Mouse (Mus musculus) CD8-positive naive resting alpha-beta T cell, adult 2 months (primary cell): ENCODE results near the gene Crtap.

Source experiments
- DNase-seq, 2 experiments: peaks; one replicate each; pipeline ENCODE4 v3.0.0; 2022; ENCODE audit warnings: low read depth in 2 of 2, low spot score in 2 of 2

The Crtap gene

GRCm38 (mm10) chr9:114389905-114390748, at the start of gene Crtap:
TSS of gene Crtap (minus strand) at chr9:114390675.
- peak; percentile 23 to 34 for DNase-seq

GRCm38 (mm10) chr9:114435668-114436067, 45.2 kb upstream of the Crtap start:
- no peak for DNase-seq

GRCm38 (mm10) chr9:114428103-114428834, 37.8 kb upstream of the Crtap start:
- DNase-seq = no peak

- no peak for DNase-seq
These were observed 37.0 kb upstream of the Crtap start for GRCm38 (mm10) chr9:114427425-114427824.

- no peak for DNase-seq
These were observed 35.7 kb upstream of the Crtap start for GRCm38 (mm10) chr9:114426201-114426600.

- no peak for DNase-seq
These were observed 35.1 kb upstream of the Crtap start for GRCm38 (mm10) chr9:114425576-114425975.

GRCm38 (mm10) chr9:114421797-114422196, 31.3 kb upstream of the Crtap start:
- peak in 1 of 2 experiments; percentile 23 for DNase-seq

GRCm38 (mm10) chr9:114421045-114421444, 30.6 kb upstream of the Crtap start:
- DNase-seq = no peak

GRCm38 (mm10) chr9:114420443-114420842, 30.0 kb upstream of the Crtap start:
- DNase-seq = no peak

- DNase-seq = peak; percentile 65 to 83
These were observed 27.7 kb upstream of the Crtap start for GRCm38 (mm10) chr9:114418187-114418586.

- DNase-seq = no peak
These were observed 26.4 kb upstream of the Crtap start for GRCm38 (mm10) chr9:114416646-114417517.

- DNase-seq = peak; percentile 66 to 67
These were observed 25.2 kb upstream of the Crtap start for GRCm38 (mm10) chr9:114415701-114416100.

GRCm38 (mm10) chr9:114413866-114414265, 23.4 kb upstream of the Crtap start:
- no peak for DNase-seq

GRCm38 (mm10) chr9:114412406-114412805, 21.9 kb upstream of the Crtap start:
- no peak for DNase-seq

- no peak for DNase-seq
These were observed 20.8 kb upstream of the Crtap start for GRCm38 (mm10) chr9:114411295-114411694.

GRCm38 (mm10) chr9:114410313-114410862, 19.9 kb upstream of the Crtap start:
- DNase-seq = no peak

GRCm38 (mm10) chr9:114407676-114408075, 17.2 kb upstream of the Crtap start:
- no peak for DNase-seq

- DNase-seq = peak; percentile 20 to 48
These were observed 11.2 kb upstream of the Crtap start for GRCm38 (mm10) chr9:114401685-114402080.

GRCm38 (mm10) chr9:114400949-114401684, 10.6 kb upstream of the Crtap start, which contains the start of the genes Glb1 and Tmppe:
TSS of gene Glb1 (plus strand) at chr9:114401076.
TSS of gene Tmppe (plus strand) at chr9:114401105.
- DNase-seq = peak; percentile 51 to 70

- DNase-seq = no peak
These were observed 10.1 kb upstream of the Crtap start for GRCm38 (mm10) chr9:114400588-114400948.
